Mouse (Mus musculus) macrophage (primary cell): ENCODE data around the gene Dnase1l3. TPM values are rescaled to one million over a fixed set of nuclear protein-coding genes. Genes with fewer than 3 reads are reported as not detected.

ENCODE experiments used
- H3K27ac ChIP-seq: fragments of 350-480 bp; formaldehyde crosslinking; 2 replicates; pipeline ENCODE4 v1.9.0; 2021
- H3K36me3 ChIP-seq: fragments of 350-480 bp; formaldehyde crosslinking; 2 replicates; pipeline ENCODE4 v1.9.0; 2021; ENCODE audit errors: inconsistent target
- H3K4me3 ChIP-seq: fragments of 350-480 bp; formaldehyde crosslinking; 2 replicates; pipeline ENCODE4 v1.9.0; 2021; ENCODE audit errors: inconsistent target
- H3K79me2 ChIP-seq: fragments of 350-480 bp; formaldehyde crosslinking; 2 replicates; pipeline ENCODE4 v1.9.0; 2021; ENCODE audit errors: inconsistent target
- WGBS: methylation state at CpG from one replicate; pipeline ENCODE4 v1.1.7; 2026; ENCODE audit warnings: inconsistent platforms; ENCODE audit not compliant: missing documents; 5-methylcytosine and 5-hydroxymethylcytosine counted together
- polyA plus RNA-seq: library from polyadenylated mRNA; stranded (reverse); fragments of 250-400 nt; gene quantifications from 3 replicates; pipeline ENCODE4 v1.2.4, GENCODE M21; 2018; ENCODE audit warnings: inconsistent platforms
- total RNA-seq, 78 experiments: library from RNA; depleted of rRNA; stranded (reverse); fragments of 250-400 nt; gene quantifications; 1 replicate in 9 of 78; 2 replicates in 24 of 78; 3 replicates in 43 of 78; 4 replicates in 2 of 78; pipeline ENCODE4 v1.2.4; 2018; ENCODE audit warnings: inconsistent platforms in 56 of 78

Dnase1l3 gene
- 1 to 10 TPM in 2 of 26 experiments, under 1 TPM in 15, not detected in 9; 0.12 to 1.5 (median 0.34) TPM for total RNA-seq (2018; cell fraction: chromatin; rRNA removed)
- 1 to 10 TPM in 13 of 26 experiments, under 1 TPM in 13; 0.09 to 3.6 (median 0.84) TPM for total RNA-seq (2018; cell fraction: cytosol; rRNA removed)
- 1 to 10 TPM in 13 of 26 experiments, under 1 TPM in 7, not detected in 6; 0.16 to 4.6 (median 2.5) TPM for total RNA-seq (2018; cell fraction: nucleus; rRNA removed)
- 0.37 to 0.97 TPM (median 0.40 TPM) in 3 replicates for polyA plus RNA-seq

DNA sequence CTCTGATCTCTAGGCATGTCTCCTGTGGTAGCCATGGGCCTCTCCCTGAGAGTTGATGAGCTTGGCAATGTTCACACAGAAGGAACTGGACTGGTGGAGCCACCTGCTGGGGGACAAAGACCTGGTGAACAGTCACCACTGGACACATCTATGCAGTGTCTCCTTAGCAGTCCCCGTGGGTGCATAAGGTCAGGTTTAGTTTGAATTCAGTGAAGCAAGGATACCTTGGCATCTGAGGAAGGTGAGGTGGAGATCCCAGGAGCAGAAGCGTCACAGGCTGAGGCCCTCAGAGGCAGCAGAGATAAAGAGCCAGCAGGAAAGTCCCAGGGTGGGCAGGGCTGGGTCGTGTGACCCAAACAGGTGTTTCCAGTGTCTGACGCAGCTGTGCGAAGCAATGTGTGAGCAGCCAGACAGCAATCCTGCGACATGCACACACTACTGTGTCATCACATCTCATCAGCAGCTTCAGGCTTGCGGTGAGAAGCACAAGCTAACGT is at the start of gene Dnase1l3:
Gene Dnase1l3, minus strand, starts transcription at position 303 of the 497 bp plus-strand sequence.
- WGBS = 74% methylated on average over 8 of the region's 8 CpGs
- no peaks in the 10 kb centered on the region for H3K36me3 ChIP-seq
- H3K27ac ChIP-seq = no peak within 1 kb of the TSS
- H3K4me3 ChIP-seq = no peak within 1 kb of the TSS
- no peaks in the 10 kb centered on the region for H3K79me2 ChIP-seq

DNA sequence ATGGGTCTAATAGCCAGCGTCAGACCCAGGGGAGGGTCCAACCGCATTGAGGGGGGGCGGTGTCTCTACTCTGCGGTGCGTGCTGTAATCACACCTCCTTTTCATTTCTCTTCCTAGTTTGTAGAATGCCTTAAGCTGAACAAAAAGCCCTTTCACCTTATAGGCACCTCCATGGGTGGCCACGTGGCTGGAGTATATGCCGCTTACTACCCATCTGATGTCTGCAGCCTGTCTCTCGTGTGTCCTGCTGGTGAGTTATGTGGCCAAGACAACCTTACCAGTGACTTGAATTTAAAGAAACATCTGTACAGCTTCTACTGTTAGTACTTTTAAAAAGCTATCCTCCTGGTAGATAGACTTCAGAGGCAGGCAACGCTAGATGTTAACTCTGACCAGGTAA is 48.2 kb upstream of the Dnase1l3 start:
- Histone ChIP-seq H3K27ac (no peak overlapping the region), H3K4me3 (no peak overlapping the region), H3K79me2 (no peaks in the 10 kb centered on the region), H3K36me3 (no peaks in the 10 kb centered on the region)
- 97% methylated on average over 9 of the region's 9 CpGs for whole genome bisulfite sequencing

DNA sequence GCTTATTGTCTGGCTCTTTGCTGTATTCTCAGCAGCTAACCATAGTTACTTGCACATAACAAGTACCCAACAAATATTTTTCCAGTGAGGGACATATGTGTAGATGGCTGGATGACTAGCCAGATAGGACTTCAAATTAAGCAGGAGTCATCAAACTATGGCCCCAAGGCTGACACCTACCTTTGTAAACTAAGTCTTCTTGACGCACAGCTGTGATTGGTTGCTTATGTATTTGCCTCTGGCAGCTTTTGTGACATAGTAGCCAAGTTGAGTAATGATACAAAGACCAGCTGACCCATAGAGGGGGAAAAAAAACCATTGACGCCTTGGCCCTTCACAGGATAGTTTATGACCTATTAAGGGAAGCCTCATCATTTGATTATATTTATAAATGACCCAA is 47.7 kb upstream of the Dnase1l3 start:
- Histone ChIP-seq H3K79me2 (no peaks in the 10 kb centered on the region), H3K36me3 (no peaks in the 10 kb centered on the region), H3K27ac (no peak overlapping the region), H3K4me3 (no peak overlapping the region)
- 94% methylated on average over 2 of the region's 2 CpGs for WGBS

DNA sequence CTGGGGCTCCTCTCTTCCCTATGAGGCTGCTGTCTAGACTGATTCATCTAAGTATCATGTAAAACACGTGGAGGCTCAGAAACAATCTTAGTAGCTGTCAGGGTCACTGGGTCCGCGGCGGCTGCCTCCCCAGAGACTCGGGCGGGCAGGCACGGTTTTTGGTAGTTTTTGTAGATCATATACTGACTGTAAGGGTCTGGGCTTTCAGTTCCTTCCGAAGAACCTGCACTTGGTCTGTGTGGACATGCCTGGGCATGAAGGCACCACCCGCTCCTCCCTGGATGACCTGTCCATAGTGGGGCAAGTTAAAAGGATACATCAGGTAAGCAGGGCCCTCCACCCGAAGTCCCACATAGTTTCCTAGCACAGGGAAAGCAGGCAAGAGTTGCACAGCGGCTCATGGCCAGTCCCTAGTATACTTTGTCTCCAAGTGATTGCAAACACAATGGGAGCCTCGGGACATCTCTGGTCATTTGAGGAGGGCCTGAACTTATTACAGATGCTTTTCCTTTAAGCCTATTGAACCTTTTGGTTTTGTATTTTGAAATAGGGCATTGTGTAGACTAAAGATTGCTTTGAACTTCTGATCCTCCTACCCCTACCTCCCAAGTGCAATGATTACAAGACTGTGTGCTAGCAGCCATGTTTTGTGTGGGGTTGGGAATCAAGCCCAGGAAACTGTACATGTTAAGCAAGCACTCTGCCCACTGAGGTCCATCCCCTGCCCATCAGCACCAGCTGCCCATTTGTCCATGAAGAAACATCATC is 46.7 kb upstream of the Dnase1l3 start:
- WGBS = 96% methylated on average over 12 of the region's 12 CpGs
- H3K4me3 ChIP-seq = no peak overlapping the region
- H3K36me3 ChIP-seq = no peaks in the 10 kb centered on the region
- H3K79me2 ChIP-seq = no peaks in the 10 kb centered on the region
- H3K27ac ChIP-seq = no peak overlapping the region

DNA sequence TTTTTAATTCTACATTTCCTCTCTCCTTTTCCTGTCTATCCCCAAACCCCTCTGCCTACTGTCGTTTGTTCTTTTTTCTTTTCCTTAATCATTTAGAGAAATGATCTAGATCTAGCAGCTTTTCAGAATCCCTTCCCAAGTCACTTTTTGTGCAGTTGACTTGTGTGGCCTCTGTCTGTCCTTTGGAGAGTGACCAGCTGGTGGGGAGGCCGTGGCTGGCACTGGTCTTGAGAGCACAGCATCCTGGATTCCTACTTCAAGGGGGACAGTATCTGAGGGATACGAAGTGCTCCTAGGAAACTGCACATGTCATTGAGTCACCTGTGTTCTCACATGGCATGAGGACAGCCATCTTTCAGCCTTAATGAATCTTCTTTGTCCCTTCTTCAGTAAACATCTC is 45.8 kb upstream of the Dnase1l3 start:
- H3K36me3 ChIP-seq = no peaks in the 10 kb centered on the region
- H3K27ac ChIP-seq = no peak overlapping the region
- no peak overlapping the region for H3K4me3 ChIP-seq
- H3K79me2 ChIP-seq = no peaks in the 10 kb centered on the region
- WGBS = 68% methylated on average over 3 of the region's 3 CpGs

DNA sequence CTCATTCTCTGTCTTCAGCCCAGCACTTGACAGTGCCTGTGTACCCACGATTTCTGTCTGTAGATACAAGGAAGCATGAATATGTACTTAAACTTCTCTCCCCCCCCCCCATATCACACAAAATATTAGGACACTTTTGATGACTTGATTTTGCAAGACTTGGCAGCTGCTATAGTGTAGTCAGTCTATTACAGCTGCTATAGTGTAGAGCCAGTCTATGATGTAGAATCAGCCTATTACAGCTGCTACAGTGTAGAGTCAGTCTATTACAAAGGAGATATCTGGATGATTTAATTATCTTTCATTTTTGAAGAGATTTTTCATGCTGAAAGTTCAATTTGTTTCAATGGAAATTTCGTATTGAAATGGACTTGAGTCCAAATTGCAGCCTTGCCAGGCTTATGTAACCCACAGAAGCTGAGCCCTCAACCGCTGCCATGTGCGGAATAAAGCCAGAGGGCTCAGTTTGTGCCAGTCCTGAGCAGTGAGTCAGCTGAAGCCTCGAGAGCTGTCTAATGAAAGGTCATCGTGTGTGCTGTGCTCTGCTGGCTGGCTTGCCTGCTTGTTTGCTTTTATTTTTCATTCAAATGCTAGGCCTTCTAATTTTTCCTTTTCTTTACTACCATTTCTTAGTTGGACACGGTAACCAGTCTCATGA is 44.5 kb upstream of the Dnase1l3 start:
- Histone ChIP-seq H3K27ac (no peak overlapping the region), H3K4me3 (no peak overlapping the region), H3K36me3 (no peaks in the 10 kb centered on the region), H3K79me2 (no peaks in the 10 kb centered on the region)
- whole genome bisulfite sequencing = 67% methylated on average over 7 of the region's 7 CpGs

DNA sequence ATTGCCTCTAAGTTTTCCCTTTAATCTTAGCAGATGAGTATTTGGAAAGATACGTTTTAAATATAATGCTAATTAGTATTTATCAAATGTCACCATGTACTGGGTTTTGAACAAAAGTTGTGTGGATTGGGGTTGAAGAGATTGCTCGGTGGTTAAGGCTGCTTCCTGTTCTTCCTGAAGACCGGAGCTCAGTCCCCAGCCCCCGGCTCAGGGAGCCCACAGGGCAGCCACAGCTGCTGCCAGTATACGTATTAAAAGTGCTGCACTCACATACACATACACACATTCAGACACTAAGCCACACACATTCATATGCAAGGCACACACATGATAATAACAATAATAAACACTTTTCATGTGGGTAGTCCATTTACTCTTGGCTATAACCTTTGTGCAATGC is 43.8 kb upstream of the Dnase1l3 start:
- Histone ChIP-seq H3K36me3 (no peaks in the 10 kb centered on the region), H3K79me2 (no peaks in the 10 kb centered on the region), H3K4me3 (no peak overlapping the region), H3K27ac (no peak overlapping the region)
- WGBS = 15% methylated on average over 5 of the region's 5 CpGs

DNA sequence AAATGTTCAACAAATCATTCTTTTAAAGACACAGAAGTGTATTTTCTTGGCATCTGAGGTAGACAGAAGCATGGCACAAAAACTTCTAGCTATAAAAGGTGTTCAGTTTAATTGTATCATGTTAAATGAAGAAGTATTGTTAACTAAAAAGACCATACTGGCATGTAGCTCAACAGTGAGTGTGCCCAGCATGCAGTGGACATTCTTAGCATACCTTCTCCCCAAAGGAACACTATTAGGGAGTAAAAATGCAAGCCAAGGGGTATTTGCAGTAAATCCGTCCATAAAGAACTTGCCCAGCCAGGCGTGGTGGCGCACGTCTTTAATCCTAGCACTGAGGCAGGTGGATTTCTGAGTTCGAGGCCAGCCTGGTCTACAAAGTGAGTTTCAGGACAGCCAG is 42.0 kb upstream of the Dnase1l3 start:
- H3K79me2 ChIP-seq = no peaks in the 10 kb centered on the region
- 88% methylated on average over 5 of the region's 5 CpGs for WGBS
- H3K36me3 ChIP-seq = no peaks in the 10 kb centered on the region
- H3K27ac ChIP-seq = no peak overlapping the region
- no peak overlapping the region for H3K4me3 ChIP-seq

DNA sequence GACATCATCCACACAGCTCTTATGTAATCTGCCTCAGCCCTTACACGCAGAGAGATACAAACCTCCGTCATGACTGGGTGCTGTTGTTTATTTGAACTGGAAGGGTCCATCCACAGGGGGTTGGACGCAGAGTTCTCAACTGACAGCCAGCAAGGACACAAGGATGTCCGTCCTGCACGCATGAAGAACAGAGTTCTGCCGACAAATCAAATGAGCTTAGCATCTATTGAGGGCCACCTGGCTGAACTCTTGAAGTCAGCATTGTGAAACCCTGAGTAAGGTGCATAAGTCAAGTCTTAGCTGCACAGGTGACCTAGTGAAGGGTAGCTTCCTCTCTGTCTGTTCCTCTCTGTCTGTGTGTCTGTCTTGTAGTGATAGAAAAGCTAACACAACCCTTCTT is 41.6 kb upstream of the Dnase1l3 start:
- Histone ChIP-seq H3K27ac (no peak overlapping the region), H3K36me3 (no peaks in the 10 kb centered on the region), H3K79me2 (no peaks in the 10 kb centered on the region), H3K4me3 (no peak overlapping the region)
- 97% methylated on average over 6 of the region's 6 CpGs for WGBS

DNA sequence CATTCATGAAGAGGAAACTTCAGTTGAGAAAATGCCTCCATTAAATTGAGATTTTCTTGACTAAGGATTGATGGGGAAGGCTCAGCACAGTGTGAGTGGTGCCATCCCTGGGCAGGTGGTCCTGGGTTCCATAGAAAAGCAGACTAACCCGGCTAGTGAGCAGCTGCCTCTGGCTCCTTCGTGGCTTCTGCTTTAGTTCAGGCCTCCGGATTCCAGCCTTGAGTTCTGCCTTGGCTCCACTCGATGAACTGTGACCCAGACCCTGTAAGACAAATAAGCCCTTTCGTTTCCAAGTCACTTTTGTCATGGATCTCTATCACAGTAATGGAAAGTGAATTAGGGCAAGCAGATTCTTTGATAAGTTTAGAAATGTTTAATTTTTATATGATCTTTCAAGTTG is 40.2 kb upstream of the Dnase1l3 start:
- 90% methylated on average over 5 of the region's 5 CpGs for WGBS
- H3K36me3 ChIP-seq = no peaks in the 10 kb centered on the region

DNA sequence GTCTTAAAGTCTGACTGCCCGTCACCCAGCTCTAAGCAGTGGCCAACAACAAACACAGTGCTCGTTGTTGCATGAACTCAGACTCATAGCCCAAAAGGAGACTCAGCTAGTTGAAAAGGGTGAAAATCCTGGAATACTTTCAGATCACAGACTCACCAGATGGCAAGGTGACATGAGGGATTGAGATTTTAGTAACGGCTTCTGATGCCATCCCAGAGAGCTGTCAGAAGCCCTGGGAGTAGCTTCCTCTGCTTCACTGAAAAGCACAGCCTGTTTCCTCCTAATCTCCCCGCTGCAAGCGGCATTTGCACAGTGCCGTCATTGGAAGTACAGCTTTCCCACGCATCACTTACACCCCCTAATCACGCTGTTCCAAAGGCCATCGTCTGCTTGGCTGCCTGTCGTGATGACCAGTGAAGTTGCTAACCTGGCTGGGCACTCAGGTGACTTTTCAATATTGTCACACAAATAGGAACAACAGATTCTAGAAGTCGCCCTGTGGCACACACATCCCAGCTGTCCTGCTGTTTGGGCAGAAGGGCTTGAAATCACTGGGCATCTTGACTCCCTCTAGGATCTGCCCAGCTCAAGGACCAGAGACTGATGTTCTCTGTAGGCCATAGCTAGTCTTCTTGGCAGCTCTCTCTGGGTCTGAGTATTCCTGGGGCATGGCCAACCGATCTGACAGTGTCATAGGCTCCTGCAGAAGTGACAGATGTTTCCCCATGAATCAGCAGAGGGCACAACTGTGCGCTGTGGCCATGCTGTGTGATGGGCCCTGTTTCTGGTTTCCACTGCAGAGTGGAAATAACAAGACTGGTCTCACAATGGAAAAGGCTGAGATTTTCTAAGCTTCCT is 37.9 kb upstream of the Dnase1l3 start:
- H3K4me3 ChIP-seq = no peak overlapping the region
- WGBS = 91% methylated on average over 13 of the region's 13 CpGs
- H3K79me2 ChIP-seq = no peaks in the 10 kb centered on the region
- H3K36me3 ChIP-seq = no peaks in the 10 kb centered on the region
- H3K27ac ChIP-seq = no peak overlapping the region

More for the DNA sequence above, 40.2 kb upstream of the Dnase1l3 start:
- no peak overlapping the region for H3K27ac ChIP-seq
- no peaks in the 10 kb centered on the region for H3K79me2 ChIP-seq
- H3K4me3 ChIP-seq = no peak overlapping the region

DNA sequence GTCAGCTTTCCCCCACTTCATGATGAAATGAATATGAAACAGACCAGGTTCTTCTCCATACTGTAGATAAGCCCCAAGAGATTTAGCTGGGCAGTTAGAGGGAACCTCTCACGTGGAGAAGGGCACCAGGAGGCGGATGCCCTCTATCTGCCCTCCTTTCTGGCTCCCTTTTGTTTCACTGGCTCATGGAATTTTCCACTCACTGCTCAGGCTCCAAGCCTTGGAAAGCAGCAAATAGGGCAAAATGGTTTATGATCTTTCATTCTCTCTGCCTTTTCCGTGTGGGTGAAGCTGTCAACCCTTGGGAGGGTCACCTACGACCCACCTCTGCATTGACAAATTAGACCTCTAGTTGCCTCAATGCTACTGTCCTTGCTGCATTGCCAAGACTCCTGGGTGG is 36.2 kb upstream of the Dnase1l3 start:
- Histone ChIP-seq H3K4me3 (no peak overlapping the region), H3K27ac (no peak overlapping the region), H3K79me2 (no peaks in the 10 kb centered on the region), H3K36me3 (no peaks in the 10 kb centered on the region)
- 83% methylated on average over 4 of the region's 4 CpGs for WGBS

DNA sequence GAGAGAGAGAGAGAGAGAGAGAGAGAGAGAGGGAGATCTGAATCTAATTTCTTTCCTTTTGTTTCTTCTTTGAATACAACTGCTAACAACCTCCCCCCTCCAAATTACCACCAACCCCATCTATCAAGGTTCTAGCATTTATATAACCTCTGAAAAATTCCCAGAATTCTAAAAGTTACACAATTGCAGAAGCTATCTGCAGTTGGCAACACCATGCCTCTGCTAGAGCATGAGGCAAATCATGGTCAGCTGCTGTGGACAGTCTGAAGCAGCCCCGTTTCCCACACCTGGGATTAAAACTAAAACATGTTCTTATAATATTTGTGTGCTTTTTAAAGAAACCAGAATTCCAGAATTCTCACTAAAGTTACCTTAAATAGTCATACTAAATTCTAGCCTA is 35.4 kb upstream of the Dnase1l3 start:
- WGBS = 100% methylated on average over 1 of the region's 1 CpGs
- Histone ChIP-seq H3K36me3 (no peaks in the 10 kb centered on the region), H3K4me3 (no peak overlapping the region), H3K79me2 (no peaks in the 10 kb centered on the region), H3K27ac (no peak overlapping the region)

DNA sequence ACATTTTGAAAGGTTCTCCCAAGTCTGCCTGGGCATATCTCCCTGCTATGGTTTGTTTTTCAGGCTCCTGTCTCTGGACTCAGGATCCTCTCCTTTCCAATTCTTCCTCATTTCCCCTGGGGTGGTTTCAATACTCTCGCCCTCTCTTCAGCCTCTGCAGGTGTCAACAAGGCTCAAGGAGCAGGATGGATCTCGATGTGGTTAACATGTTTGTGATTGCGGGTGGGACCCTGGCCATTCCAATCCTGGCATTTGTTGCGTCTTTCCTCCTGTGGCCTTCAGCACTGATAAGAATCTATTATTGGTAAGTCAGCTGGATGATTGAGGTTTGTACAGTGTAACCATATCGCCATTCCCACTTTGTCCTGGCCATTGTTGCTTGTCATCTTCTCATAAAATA is 33.7 kb upstream of the Dnase1l3 start:
- H3K27ac ChIP-seq = no peak overlapping the region
- no peak overlapping the region for H3K4me3 ChIP-seq
- H3K36me3 ChIP-seq = no peaks in the 10 kb centered on the region
- 86% methylated on average over 5 of the region's 5 CpGs for WGBS
- no peaks in the 10 kb centered on the region for H3K79me2 ChIP-seq
